Mouse (Mus musculus) lung, embryonic 16.5 days (tissue): Measurements from ENCODE around the gene Polr2m. TPM values are rescaled to one million over a fixed set of nuclear protein-coding genes. Genes with fewer than 3 reads are reported as not detected.

Experiments
- ATAC-seq: fragments of 200-750 bp; cut with Nextera tagmentation; 2 replicates; pipeline ENCODE4 v1.8.0; 2017; ENCODE audit warnings: low read depth, mild to moderate bottlenecking, moderate library complexity
- H3K27ac ChIP-seq: fragments of 300-500 bp; sonication (generic); 2 replicates; pipeline ENCODE4 v1.5.1; 2014; ENCODE audit warnings: mild to moderate bottlenecking, control low read depth, low read length
- H3K27me3 ChIP-seq: fragments of 300-500 bp; sonication (generic); 2 replicates; pipeline ENCODE4 v1.6.1; 2014; ENCODE audit warnings: low read depth, low read length, mixed read lengths; ENCODE audit not compliant: control insufficient read depth, insufficient read depth
- H3K36me3 ChIP-seq: fragments of 300-500 bp; sonication (generic); 2 replicates; pipeline ENCODE4 v1.6.1; 2014; ENCODE audit warnings: low read length; ENCODE audit not compliant: control insufficient read depth, insufficient read depth
- H3K4me1 ChIP-seq: fragments of 300-500 bp; sonication (generic); replicated peaks from 2 replicates; pipeline ENCODE4 v1.6.1; 2014; ENCODE audit warnings: low read length, mixed read lengths; ENCODE audit not compliant: control insufficient read depth, insufficient read depth
- H3K4me2 ChIP-seq: fragments of 300-500 bp; sonication (generic); 2 replicates; pipeline ENCODE4 v1.6.1; 2014; ENCODE audit warnings: low read depth, low read length, control low read depth
- H3K4me3 ChIP-seq: fragments of 300-500 bp; sonication (generic); 2 replicates; pipeline ENCODE4 v1.5.1; 2014; ENCODE audit warnings: mild to moderate bottlenecking, low read length, control low read depth
- H3K9ac ChIP-seq: fragments of 300-500 bp; sonication (generic); 2 replicates; pipeline ENCODE4 v1.6.1; 2014; ENCODE audit warnings: low read length, control low read depth
- H3K9me3 ChIP-seq: fragments of 300-500 bp; sonication (generic); 2 replicates; pipeline ENCODE4 v1.6.1; 2016; ENCODE audit warnings: low read length; ENCODE audit not compliant: control insufficient read depth
- WGBS: fragments of 180-500 bp; shearing (Covaris S2); extraction: QIAGEN DNeasy Blood & Tissue Kit; methylation state at CpG from one replicate; pipeline ENCODE4 v1.1.7; 2014; 5-methylcytosine and 5-hydroxymethylcytosine counted together
- polyA plus RNA-seq: library from polyadenylated mRNA; unstranded; fragments of >200 nt; fragmentation: Nextera tagmentation; extraction: Ambion mirVana; gene quantifications from 2 replicates; pipeline ENCODE4 v1.2.1, GENCODE M21; 2015

Polr2m gene
- polyA plus RNA-seq, 1 experiment from 2014 or later: 331 TPM

- peaks cover 6% of the 10 kb centered on the region for H3K4me1 ChIP-seq
- WGBS: 89% methylated on average over 2 of the region's 2 CpGs
- H3K27me3 ChIP-seq: no peaks in the 10 kb centered on the region
- H3K4me3 ChIP-seq: no peak overlapping the region
- no peak overlapping the region for H3K4me2 ChIP-seq
- H3K9me3 ChIP-seq: no peaks in the 10 kb centered on the region
- no peak for ATAC-seq
- H3K9ac ChIP-seq: no peak overlapping the region
- peaks cover 75% of the 10 kb centered on the region for H3K36me3 ChIP-seq
- no peak overlapping the region for H3K27ac ChIP-seq
Measured at GRCm38 (mm10) chr9:71480305-71480704, 5.4 kb downstream of the Polr2m start.

- ATAC-seq: no peak
- Histone ChIP-seq H3K4me2 (no peak overlapping the region), H3K27ac (no peak overlapping the region), H3K4me3 (no peak overlapping the region), H3K9ac (no peak overlapping the region), H3K27me3 (no peaks in the 10 kb centered on the region), H3K9me3 (no peaks in the 10 kb centered on the region), H3K4me1 (peaks cover 6% of the 10 kb centered on the region), H3K36me3 (peaks cover 79% of the 10 kb centered on the region)
- 85% methylated on average over 9 of the region's 9 CpGs for WGBS
Measured at GRCm38 (mm10) chr9:71479413-71479812, 6.3 kb downstream of the Polr2m start.

GRCm38 (mm10) chr9:71478596-71478995 lies 7.1 kb downstream of the Polr2m start:
- ATAC-seq: no peak

GRCm38 (mm10) chr9:71476601-71477000 lies 9.1 kb downstream of the Polr2m start:
- H3K9me3 ChIP-seq: no peaks in the 10 kb centered on the region
- H3K27me3 ChIP-seq: no peaks in the 10 kb centered on the region
- H3K36me3 ChIP-seq: peaks cover 61% of the 10 kb centered on the region
- H3K4me3 ChIP-seq: no peak overlapping the region
- ATAC-seq: no peak
- no peak overlapping the region for H3K27ac ChIP-seq
- H3K9ac ChIP-seq: no peak overlapping the region
- 93% methylated on average over 3 of the region's 3 CpGs for WGBS
- H3K4me2 ChIP-seq: no peak overlapping the region
- H3K4me1 ChIP-seq: no peaks in the 10 kb centered on the region

More at GRCm38 (mm10) chr9:71478596-71478995, 7.1 kb downstream of the Polr2m start:
- Histone ChIP-seq H3K27ac (no peak overlapping the region), H3K4me3 (no peak overlapping the region), H3K4me1 (no peaks in the 10 kb centered on the region), H3K36me3 (peaks cover 79% of the 10 kb centered on the region), H3K4me2 (no peak overlapping the region), H3K27me3 (no peaks in the 10 kb centered on the region), H3K9me3 (no peaks in the 10 kb centered on the region), H3K9ac (no peak overlapping the region)
- WGBS: 90% methylated on average over 7 of the region's 7 CpGs

GRCm38 (mm10) chr9:71475536-71475935 lies 10.2 kb downstream of the Polr2m start:
- H3K27ac ChIP-seq: no peak overlapping the region
- no peaks in the 10 kb centered on the region for H3K4me1 ChIP-seq
- H3K9me3 ChIP-seq: no peaks in the 10 kb centered on the region
- no peak overlapping the region for H3K4me2 ChIP-seq
- H3K36me3 ChIP-seq: peaks cover 50% of the 10 kb centered on the region
- no peak overlapping the region for H3K4me3 ChIP-seq
- ATAC-seq: no peak
- WGBS: 93% methylated on average over 4 of the region's 4 CpGs
- no peak overlapping the region for H3K9ac ChIP-seq
- H3K27me3 ChIP-seq: no peaks in the 10 kb centered on the region

- Histone ChIP-seq H3K9ac (no peak overlapping the region), H3K4me3 (no peak overlapping the region), H3K27me3 (no peaks in the 10 kb centered on the region), H3K4me2 (no peak overlapping the region), H3K4me1 (0 out of 2 replicates have a peak, but pooled peaks cover 5% of the 10 kb centered on the region), H3K27ac (no peak overlapping the region), H3K36me3 (no peaks in the 10 kb centered on the region), H3K9me3 (no peaks in the 10 kb centered on the region)
- 36% methylated on average over 4 of the region's 4 CpGs for WGBS
- peak; percentile 59; the same call in 1 of the 2 replicates for ATAC-seq
Measured at GRCm38 (mm10) chr9:71467434-71467833, 18.3 kb downstream of the Polr2m start.

- Histone ChIP-seq H3K9me3 (no peaks in the 10 kb centered on the region), H3K27ac (no peak overlapping the region), H3K4me2 (no peak overlapping the region), H3K9ac (no peak overlapping the region), H3K27me3 (no peaks in the 10 kb centered on the region), H3K4me1 (0 out of 2 replicates have a peak, but pooled peaks cover 5% of the 10 kb centered on the region), H3K36me3 (no peaks in the 10 kb centered on the region), H3K4me3 (no peak overlapping the region)
- no peak for ATAC-seq
- 53% methylated on average over 3 of the region's 3 CpGs for WGBS
Measured at GRCm38 (mm10) chr9:71466111-71466510, 19.6 kb downstream of the Polr2m start.

- Histone ChIP-seq H3K4me1 (0 out of 2 replicates have a peak, but pooled peaks cover 5% of the 10 kb centered on the region), H3K27ac (no peak overlapping the region), H3K9me3 (no peaks in the 10 kb centered on the region), H3K36me3 (no peaks in the 10 kb centered on the region), H3K9ac (no peak overlapping the region), H3K4me3 (no peak overlapping the region), H3K4me2 (no peak overlapping the region), H3K27me3 (no peaks in the 10 kb centered on the region)
- 30% methylated on average over 13 of the region's 13 CpGs for WGBS
- no peak for ATAC-seq
Measured at GRCm38 (mm10) chr9:71463072-71463667, 22.6 kb downstream of the Polr2m start.

- H3K4me3 ChIP-seq: no peak overlapping the region
- H3K36me3 ChIP-seq: no peaks in the 10 kb centered on the region
- no peaks in the 10 kb centered on the region for H3K9me3 ChIP-seq
- H3K4me1 ChIP-seq: no peaks in the 10 kb centered on the region
- H3K4me2 ChIP-seq: no peak overlapping the region
- no peak overlapping the region for H3K27ac ChIP-seq
- H3K9ac ChIP-seq: no peak overlapping the region
- ATAC-seq: no peak
- 71% methylated on average over 4 of the region's 4 CpGs for WGBS
- H3K27me3 ChIP-seq: no peaks in the 10 kb centered on the region
Measured at GRCm38 (mm10) chr9:71456738-71457137, 29.0 kb downstream of the Polr2m start.
